Mouse (Mus musculus) hematopoietic stem cell, adult 5-6 weeks (primary cell): ENCODE measurements around the gene Nrxn3. TPM values are rescaled to one million over a fixed set of nuclear protein-coding genes. Genes with fewer than 3 reads are reported as not detected.
A peak's percentile ranks its signal among the peaks of the same experiment; 100 is the strongest.

ENCODE experiments used
- ATAC-seq, 2 experiments: fragments of 125-278 bp in 1 of 2; replicated peaks in 1 of 2; 2 replicates each; pipeline ENCODE4 v1.8.0; 2016 to 2017; ENCODE audit warnings: inconsistent platforms in 2 of 2, mild to moderate bottlenecking in 2 of 2, moderate number of reproducible peaks in 2 of 2, low read depth in 1 of 2, moderate TSS enrichment in 1 of 2; ENCODE audit not compliant: low FRiP score in 2 of 2, poor library complexity in 2 of 2, severe bottlenecking in 2 of 2, insufficient read depth in 1 of 2, low TSS enrichment in 1 of 2
- total RNA-seq: library from RNA; stranded (forward); fragments of 172-1452, 232-1000 nt; gene quantifications from 2 replicates; pipeline ENCODE4 v1.2.3, GENCODE M21; 2017

Gene Nrxn3
- total RNA-seq, 1 experiment from 2014 or later: not detected

DNA sequence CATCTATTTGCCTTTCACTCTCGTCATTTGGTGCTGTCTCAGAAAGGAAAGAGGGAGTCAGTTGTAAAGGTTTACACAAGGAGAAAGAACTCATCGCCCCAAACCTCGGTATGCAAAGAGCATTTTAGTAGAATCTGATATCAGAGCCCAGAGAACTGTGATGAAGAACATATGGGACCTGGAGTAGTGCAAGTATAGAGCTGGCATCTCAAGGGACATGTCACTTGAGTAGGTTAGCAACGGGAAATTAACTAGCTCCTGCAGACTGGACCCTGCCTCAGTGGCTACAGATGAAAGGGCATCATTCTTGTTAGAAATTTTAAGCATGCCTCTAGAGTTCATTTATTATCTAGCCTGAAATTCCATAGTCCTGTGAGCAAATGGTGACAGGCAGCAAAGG lies 1099.5 kb downstream of the Nrxn3 start:
- no peak for ATAC-seq

DNA sequence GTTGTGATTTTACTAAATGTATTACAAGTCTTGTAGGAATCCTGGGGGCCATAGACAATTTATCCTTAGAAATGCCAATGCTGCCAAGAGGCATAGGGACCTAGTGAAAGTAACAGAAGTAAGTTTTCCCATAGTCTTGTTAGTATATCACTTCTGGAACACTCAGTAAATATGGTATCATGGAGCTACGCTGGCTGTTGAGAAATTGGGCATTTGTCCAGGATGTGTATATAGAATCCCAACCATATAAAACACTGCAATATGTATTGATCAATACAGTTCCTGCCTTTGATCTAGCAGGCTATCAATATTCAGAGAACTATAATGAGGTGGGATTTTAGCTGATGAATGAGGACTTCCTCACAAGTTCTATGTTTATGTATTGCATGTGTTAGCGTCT lies 1107.3 kb downstream of the Nrxn3 start:
- no peak for ATAC-seq

DNA sequence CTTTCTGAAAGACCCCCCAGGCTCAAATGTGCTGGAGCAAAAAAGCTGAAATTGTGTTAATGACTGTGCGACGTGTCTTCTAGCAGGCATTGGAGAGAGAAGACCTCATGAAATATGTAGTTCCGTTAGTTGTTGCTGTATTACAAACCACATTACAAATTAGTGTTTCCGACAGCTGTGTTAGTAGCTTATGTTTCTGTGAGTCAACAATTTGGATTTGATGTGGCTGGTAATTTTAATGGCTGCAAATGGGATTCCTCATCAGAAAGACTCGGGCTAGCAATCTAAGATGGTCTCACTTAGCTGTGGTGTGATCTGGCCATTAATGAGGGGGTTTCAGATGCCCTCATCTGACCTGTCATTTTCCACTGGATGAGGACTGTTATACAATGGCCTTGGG lies 1107.7 kb downstream of the Nrxn3 start:
- ATAC-seq: no peak

DNA sequence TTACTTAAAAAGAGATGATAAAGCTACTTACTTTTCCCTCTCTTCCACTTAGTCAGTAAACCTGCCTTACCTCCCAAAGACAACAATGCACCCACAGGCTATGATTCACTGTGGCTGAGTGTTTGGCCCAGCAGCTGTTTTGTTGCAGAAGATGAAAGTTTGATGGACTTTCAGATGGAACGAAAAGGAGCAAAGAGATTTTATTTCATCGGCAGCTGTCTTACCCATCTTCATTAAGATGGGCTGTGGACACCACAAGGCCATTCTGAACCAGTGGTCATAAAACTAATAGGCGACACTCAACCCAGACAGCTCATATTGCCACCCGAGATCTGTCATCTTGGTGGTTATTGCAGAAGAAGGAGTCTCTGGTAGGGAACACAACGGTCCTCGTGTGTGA lies 1108.6 kb downstream of the Nrxn3 start:
- no peak for ATAC-seq

DNA sequence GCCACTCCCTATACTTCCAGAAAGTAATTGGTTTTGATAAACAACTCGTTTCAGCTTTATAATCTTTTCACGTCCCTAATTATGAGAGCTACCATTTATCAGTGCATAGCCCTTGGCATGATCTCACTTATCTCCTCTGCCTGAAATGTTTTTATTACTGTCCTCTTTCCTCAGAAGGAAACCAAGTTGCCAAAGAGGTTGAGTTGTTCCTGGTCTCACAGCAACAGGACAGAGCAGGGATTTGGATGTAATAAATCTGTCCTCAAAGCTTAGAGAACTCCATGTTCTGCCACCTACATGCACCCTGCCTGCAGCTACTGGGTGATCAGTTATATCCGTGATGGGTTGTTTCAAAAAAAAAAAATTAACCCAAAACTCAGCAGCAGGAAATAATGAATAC lies 1113.6 kb downstream of the Nrxn3 start:
- ATAC-seq: no peak

DNA sequence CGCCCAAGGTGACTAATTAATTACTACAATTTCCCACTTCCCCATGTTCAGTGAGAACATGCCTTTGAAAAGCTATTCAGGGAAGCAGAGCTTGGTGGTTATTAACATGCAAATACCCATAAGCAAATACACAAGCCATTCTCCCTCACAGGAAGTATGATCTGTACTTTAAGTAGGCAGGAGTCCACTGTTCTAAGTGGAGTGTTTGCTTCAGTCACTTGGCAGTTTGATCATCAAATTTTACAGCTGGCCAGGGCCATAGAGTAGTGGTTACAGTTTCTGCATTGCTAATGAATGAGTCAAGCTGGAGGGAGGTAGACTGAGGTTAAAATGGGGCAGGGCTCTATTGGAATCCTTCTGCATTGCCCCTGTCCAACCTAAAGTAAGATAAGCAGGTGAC lies 1120.2 kb downstream of the Nrxn3 start:
- ATAC-seq: no peak

DNA sequence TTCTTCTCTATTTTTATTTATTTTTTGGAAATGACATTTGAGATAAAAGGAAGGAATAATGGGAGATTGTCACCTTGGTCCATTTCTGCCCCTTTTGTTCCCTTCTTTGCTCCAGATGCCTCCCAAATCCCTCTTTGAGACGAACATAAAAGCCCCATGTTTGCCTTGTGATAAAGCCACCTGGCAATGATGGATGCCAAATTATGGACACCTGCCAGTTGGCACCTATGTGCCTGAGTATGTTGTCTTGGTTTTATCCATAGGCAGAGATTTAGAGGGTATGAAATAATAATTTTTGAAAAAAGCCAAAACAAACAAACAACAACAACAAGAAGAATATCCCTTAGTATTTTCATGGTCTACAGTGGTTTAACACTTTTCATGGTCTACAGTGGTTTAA lies 1125.4 kb downstream of the Nrxn3 start:
- no peak for ATAC-seq

DNA sequence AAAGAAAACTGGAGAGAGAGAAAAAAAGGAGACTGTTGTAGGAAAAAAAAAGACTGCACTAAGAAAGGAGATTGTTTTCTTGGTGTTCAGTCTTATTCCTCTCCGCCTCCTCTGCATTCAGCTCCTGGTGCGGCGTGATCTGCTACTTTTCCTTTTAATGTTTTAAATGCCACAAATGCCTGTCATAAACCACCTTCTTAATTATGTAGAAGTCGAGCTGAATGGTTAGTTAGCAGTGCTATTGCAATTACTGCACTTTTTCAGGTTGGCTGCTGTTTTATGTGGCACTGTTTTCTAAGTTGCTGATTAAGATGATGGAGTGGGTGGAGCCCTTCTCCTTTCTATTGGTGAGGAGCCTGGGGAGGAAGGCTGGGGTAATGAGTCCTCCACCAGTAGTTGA lies 1131.7 kb downstream of the Nrxn3 start:
- ATAC-seq: no peak

DNA sequence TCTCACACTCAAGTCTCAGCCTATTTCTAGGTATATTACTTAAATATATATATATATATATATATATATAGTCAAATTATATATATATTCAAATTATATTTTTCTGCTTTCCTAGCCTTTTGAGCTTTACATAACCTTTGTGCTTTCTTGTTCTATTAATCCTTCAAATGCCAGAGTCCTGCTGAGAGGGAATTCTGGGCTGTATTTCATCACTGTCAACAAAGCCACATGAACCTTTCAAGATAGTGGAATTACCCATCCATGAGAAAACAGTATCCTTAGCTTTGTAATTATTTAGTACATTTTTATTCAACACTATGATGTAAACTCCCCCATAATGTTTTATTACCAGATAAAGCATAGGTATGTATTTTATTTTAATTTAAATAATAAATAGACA lies 1144.4 kb downstream of the Nrxn3 start:
- no peak for ATAC-seq

DNA sequence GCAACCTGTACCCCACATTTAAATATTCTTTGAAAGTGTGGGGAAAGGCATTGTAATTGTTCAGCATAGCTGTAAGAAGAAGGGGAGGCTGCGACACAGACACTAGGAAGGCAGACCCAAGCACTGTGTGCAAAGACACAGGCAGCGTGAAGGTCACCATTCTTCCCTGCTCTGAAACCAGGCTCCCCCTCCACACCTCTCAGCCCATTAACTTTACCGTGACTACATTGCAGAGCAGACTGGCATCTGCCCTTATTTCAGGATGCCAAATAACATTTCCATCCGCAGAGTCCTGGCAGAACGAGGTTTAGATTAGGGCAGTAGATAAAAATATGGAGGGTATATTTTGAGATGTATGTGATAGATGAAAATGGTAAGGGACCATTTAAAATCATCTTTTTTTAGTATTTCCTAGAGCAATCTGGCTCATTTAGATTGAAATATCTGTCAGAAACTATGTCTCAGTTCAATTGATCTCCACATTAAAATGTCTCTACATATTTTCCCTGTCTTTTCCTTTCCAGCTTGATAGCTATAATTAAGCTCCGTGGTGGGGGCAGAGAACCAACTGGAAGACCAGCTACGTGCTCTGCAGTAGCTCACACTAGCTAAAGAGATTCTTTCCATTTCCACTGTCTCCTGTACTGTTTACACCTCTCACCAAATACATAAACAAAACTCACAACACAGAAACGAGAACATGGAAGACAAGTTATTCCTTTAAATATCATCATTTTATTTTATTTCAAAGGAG lies 1160.1 kb downstream of the Nrxn3 start:
- ATAC-seq: no peak

DNA sequence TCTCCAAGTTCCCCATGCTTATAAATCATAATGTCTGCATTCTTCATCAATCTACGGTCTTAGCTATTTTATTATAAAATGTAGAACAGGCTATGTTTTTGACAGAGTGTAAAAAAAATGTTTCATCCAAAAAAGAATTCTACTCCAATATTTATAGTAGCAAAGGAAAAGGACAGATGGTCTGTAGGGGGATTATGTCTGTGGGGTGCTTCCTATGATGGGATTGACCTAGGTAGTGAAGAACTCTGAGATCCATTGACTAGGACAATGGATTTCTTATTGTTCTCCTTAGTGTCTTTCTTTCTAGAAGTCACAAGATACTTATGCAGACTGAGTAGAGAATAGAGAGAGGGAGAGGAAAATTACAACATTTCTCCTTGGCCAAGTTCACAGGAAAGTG lies 1161.9 kb downstream of the Nrxn3 start:
- ATAC-seq: no peak

DNA sequence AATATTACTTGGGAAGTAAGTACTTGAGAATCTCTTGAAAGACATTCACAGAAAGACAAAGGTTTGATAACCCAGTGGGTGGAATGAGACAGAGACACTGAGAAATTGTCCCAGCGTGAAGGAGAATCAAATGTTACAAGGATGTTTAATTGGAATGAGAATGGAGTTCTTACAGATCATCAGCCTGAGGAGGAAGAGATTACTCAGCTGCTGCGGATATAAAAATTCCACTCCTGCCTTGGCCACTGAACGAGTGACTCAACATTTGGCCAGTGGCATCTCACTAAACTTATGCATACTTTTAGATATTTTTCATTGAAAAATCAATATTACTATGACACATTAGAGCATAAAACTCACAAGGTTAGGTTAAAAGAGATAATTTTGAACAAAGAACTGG lies 1166.0 kb downstream of the Nrxn3 start:
- ATAC-seq: no peak

DNA sequence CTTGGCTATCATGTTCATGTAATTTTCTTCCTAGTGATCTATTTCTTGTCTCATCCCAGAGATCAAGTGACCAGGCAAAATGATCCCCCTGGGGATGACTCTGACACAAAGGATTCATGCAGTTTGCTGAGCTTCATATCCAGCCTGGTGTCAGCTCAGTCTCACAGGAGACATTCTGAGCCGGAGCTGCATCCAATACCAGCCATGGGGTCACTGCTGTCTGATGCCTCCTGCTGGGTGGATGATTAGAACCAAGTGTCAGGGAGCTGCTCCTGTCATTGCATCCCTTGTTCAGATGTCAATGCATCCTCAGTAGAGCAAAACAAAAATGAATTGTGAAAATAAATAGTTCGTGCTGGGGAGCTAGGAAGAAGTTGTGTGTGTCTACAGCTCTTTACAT lies 1174.2 kb downstream of the Nrxn3 start:
- no peak for ATAC-seq

DNA sequence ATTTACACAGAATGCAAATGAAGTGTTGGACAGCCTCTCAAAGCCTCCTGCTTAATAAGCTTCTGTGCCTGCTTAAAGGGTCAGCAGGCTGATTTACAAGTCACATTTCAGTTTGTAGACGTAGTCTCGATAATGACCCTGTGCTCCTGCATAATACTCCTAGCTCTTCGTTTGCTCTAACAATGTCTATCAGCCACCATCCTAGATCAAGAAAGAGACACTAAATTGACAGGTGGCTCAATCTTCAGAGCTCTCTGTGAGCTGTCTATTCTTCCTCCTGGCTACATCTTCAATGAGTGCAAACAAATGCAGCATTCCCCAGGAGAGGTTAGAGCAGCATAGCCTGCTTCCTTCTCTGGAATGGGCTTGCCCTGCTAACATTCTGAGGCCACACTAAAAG lies 1186.9 kb downstream of the Nrxn3 start:
- ATAC-seq: no peak

DNA sequence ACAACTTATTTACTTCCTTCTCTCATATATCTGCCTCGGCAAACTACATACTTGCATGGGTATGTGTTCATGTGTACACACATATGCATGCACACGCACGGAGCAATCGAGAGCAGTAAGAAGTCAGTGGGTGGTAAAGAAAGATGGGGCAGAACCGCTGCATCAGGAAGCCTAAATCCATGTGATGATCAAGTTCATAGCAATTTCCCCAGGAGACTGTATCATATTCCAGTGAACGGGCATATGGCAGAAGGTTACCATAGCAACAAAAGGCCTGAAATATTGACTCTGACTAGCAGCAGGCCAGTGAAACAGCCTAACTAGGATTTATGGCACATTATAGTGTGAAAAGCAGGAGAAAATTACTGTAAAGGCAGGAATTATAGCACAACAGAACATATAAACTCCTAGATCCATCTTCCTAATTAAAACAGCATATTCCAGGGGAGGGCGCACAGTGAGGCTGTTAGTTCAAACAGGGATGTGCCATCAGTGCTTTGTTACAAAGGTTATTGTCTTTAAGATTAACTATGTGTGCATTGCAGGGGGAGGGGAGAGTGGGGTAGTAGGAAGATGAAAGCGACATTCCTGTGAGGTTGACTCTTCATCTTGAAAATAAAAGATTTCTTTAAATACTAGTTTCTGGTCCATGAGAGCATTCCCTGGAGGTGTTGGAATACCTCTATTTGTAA lies 1195.6 kb downstream of the Nrxn3 start:
- ATAC-seq: no peak

DNA sequence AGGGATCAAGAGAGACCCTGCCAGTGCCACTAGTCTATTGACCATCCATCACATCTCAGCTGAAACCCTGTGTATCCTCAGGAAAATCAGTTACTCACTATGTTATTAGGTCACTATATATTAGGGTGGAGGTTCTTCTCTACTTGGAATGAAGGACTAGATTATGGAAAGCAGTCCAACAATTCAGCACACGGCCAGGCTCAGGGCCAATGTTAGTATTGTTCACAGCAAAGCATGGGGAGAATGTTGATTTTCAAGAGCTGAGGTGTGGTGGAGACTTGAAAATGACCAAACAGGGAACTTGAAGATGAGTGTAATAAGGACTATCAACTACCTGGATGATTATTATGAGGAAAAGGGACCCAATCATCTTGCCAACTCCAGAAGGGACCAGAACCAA lies 1209.7 kb downstream of the Nrxn3 start:
- no peak for ATAC-seq

DNA sequence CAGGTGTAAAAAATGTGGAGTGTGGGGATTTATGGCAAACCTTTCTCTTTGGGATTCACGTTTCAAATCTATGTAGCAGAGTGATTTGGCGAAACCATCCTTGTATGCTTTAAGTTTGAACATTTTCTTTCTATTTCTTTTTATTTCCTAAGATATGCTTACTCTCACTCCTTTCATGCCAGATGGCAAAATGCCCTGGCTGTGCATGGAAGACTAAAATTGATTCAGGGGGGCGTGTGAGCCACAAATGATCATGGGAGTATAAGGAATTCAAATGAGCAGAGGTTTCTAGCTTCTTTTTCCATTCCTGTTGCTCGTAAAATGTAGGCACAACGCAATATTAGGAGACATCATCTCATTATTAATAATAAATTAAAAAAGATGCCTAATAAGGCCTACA lies 1211.0 kb downstream of the Nrxn3 start:
- no peak for ATAC-seq

DNA sequence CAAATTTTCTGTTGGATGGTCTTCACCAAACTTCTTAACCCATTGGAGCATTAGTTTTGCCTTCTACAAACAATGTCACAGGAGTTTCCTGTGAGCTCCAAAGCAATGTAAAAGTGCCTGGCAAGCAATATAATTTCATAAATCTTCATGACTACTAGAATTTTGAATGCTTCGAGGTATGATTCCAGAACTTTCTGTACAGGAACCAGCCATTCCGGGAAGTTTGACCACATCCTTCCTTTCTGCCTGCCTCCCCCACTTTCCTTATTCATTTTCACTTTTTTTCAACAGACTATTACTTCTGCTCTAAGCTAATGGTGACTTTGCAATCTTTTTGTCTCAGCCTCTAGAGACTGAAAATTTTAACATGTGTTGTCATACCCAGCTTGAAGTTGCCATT lies 1218.1 kb downstream of the Nrxn3 start:
- ATAC-seq: peak; percentile 82

DNA sequence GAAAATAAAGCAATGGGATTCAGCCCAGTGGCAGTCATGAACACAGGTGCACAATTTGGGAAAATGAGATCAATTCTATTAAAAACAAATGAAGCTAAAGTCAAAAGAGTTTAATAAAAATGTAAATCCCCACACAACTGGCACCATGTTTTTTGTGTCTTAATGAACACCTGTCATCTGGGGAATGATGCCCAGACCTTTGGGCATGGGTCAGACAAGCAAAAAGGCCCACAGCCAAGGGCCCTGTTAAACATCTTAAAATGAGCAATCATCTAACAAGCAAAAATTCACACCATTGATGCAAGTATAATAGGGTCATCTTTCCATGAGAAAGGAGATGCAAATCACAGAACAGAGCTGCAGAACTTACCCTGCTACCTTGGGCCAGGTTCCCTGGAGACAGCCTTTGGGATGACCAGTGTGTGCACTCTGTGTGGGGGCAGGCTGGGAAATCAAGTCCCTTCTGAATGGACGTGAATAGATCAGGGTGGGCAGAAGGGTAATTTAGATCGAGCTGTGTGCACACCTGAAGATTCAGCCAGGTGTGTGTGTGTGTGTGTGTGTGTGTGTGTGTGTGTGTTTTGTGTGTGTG lies 1223.3 kb downstream of the Nrxn3 start:
- no peak for ATAC-seq
